Mouse (Mus musculus): ENCODE data around the gene Lmntd1. TPM values are rescaled to one million over a fixed set of nuclear protein-coding genes. Genes with fewer than 3 reads are reported as not detected.

Gene Lmntd1
- polyA plus RNA-seq, 1 experiment from 2014 or later: 0.21 TPM

GRCm38 (mm10) chr6:145651976-145652375 lies 37.9 kb upstream of the Lmntd1 start:
- no peaks in the 10 kb centered on the region for H3K4me1 ChIP-seq (ENCODE audit: control insufficient read depth, insufficient read depth, low read length)
- no peak overlapping the region for H3K4me2 ChIP-seq (ENCODE audit: low read depth)
- no peaks in the 10 kb centered on the region for H3K27me3 ChIP-seq (ENCODE audit: control insufficient read depth, insufficient read depth, low read length)
- H3K4me3 ChIP-seq (ENCODE audit: low read depth, low read length): no peak overlapping the region
- DNase-seq (ENCODE audit: low spot score) (no peak), ATAC-seq (ENCODE audit: insufficient read depth, low FRiP score, low TSS enrichment) (no peak)
- no peak overlapping the region for H3K27ac ChIP-seq (ENCODE audit: low read depth, low read length)
- H3K36me3 ChIP-seq (ENCODE audit: control insufficient read depth, insufficient read depth, low read length): no peaks in the 10 kb centered on the region; the same call in 1 of the 2 replicates
- 65% methylated on average over 2 of the region's 2 CpGs for WGBS
- H3K9me3 ChIP-seq (ENCODE audit: control insufficient read depth, low read length): no peaks in the 10 kb centered on the region
- H3K9ac ChIP-seq (ENCODE audit: low read length): no peak overlapping the region

- no peak for ATAC-seq (ENCODE audit: insufficient read depth, low FRiP score, low TSS enrichment)
These were observed 26.9 kb upstream of the Lmntd1 start for GRCm38 (mm10) chr6:145640971-145641506.

GRCm38 (mm10) chr6:145638248-145638647 lies 24.1 kb upstream of the Lmntd1 start:
- H3K4me2 ChIP-seq (ENCODE audit: low read depth): no peak overlapping the region
- no peak for DNase-seq (ENCODE audit: low spot score)
- 85% methylated on average over 6 of the region's 6 CpGs for WGBS
- no peak overlapping the region for H3K4me3 ChIP-seq (ENCODE audit: low read depth, low read length)
- no peaks in the 10 kb centered on the region for H3K27me3 ChIP-seq (ENCODE audit: control insufficient read depth, insufficient read depth, low read length)
- H3K36me3 ChIP-seq (ENCODE audit: control insufficient read depth, insufficient read depth, low read length): no peaks in the 10 kb centered on the region
- no peaks in the 10 kb centered on the region for H3K9me3 ChIP-seq (ENCODE audit: control insufficient read depth, low read length)
- no peak overlapping the region for H3K27ac ChIP-seq (ENCODE audit: low read depth, low read length)
- H3K9ac ChIP-seq (ENCODE audit: low read length): no peak overlapping the region
- no peak for ATAC-seq (ENCODE audit: insufficient read depth, low FRiP score, low TSS enrichment)
- no peaks in the 10 kb centered on the region for H3K4me1 ChIP-seq (ENCODE audit: control insufficient read depth, insufficient read depth, low read length)

More at GRCm38 (mm10) chr6:145640971-145641506, 26.9 kb upstream of the Lmntd1 start:
- Histone ChIP-seq H3K27me3 (ENCODE audit: control insufficient read depth, insufficient read depth, low read length) (no peaks in the 10 kb centered on the region), H3K9me3 (ENCODE audit: control insufficient read depth, low read length) (no peaks in the 10 kb centered on the region), H3K27ac (ENCODE audit: low read depth, low read length) (no peak overlapping the region), H3K9ac (ENCODE audit: low read length) (no peak overlapping the region), H3K4me3 (ENCODE audit: low read depth, low read length) (no peak overlapping the region), H3K36me3 (ENCODE audit: control insufficient read depth, insufficient read depth, low read length) (no peaks in the 10 kb centered on the region), H3K4me2 (ENCODE audit: low read depth) (no peak overlapping the region), H3K4me1 (ENCODE audit: control insufficient read depth, insufficient read depth, low read length) (no peaks in the 10 kb centered on the region)
- no peak for DNase-seq (ENCODE audit: low spot score)
- 88% methylated on average over 4 of the region's 4 CpGs for WGBS

DNA sequence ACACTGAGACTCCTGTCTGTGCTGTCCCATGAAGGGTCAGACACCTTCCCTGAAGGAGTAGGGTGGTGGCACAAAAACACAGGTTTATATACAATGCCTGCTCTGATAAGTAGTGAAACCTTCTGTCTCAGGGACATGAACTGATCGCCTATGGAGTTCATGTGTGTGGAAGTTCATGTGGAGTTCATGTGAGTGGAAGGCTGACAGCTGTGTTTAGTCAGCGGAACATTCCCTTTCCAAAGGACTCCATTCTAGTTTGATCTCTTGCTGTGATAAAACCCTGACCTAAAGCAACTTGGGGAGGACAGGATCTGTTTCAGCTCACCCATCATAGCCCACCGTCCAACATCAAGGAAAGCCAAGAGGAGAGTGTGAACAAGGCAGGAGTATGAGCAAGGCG lies 22.6 kb upstream of the Lmntd1 start:
- no peaks in the 10 kb centered on the region for H3K4me1 ChIP-seq (ENCODE audit: control insufficient read depth, insufficient read depth, low read length)
- no peak overlapping the region for H3K4me2 ChIP-seq (ENCODE audit: low read depth)
- WGBS: 82% methylated on average over 4 of the region's 4 CpGs
- H3K27ac ChIP-seq (ENCODE audit: low read depth, low read length): no peak overlapping the region
- ATAC-seq (ENCODE audit: insufficient read depth, low FRiP score, low TSS enrichment): no peak
- H3K9ac ChIP-seq (ENCODE audit: low read length): no peak overlapping the region
- H3K4me3 ChIP-seq (ENCODE audit: low read depth, low read length): no peak overlapping the region
- H3K9me3 ChIP-seq (ENCODE audit: control insufficient read depth, low read length): no peaks in the 10 kb centered on the region
- H3K36me3 ChIP-seq (ENCODE audit: control insufficient read depth, insufficient read depth, low read length): no peaks in the 10 kb centered on the region
- H3K27me3 ChIP-seq (ENCODE audit: control insufficient read depth, insufficient read depth, low read length): no peaks in the 10 kb centered on the region
- no peak for DNase-seq (ENCODE audit: low spot score)

DNA sequence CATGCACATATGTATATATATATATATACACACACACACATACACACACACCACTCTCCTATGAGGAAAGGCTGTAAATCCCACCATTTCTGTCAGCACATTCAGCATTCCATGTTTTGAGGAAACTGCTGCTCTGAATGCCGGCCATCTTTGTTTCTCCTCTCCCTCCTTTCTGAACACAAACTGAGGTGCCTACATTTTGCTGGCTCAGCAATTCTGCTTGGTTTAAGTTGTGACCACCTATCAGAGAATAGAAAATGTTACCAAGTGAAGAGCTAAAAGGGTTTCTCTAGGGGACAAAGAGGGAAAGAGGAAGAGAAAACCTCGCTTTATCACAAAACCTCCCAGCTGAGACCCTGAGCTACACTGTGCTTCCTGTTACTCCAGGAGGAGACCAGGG lies 20.3 kb upstream of the Lmntd1 start:
- Histone ChIP-seq H3K4me2 (ENCODE audit: low read depth) (no peak overlapping the region), H3K36me3 (ENCODE audit: control insufficient read depth, insufficient read depth, low read length) (no peaks in the 10 kb centered on the region), H3K9ac (ENCODE audit: low read length) (no peak overlapping the region), H3K27me3 (ENCODE audit: control insufficient read depth, insufficient read depth, low read length) (no peaks in the 10 kb centered on the region), H3K27ac (ENCODE audit: low read depth, low read length) (no peak overlapping the region), H3K4me3 (ENCODE audit: low read depth, low read length) (no peak overlapping the region), H3K9me3 (ENCODE audit: control insufficient read depth, low read length) (no peaks in the 10 kb centered on the region), H3K4me1 (ENCODE audit: control insufficient read depth, insufficient read depth, low read length) (no peaks in the 10 kb centered on the region)
- WGBS: 74% methylated on average over 2 of the region's 2 CpGs
- ATAC-seq (ENCODE audit: insufficient read depth, low FRiP score, low TSS enrichment) (no peak), DNase-seq (ENCODE audit: low spot score) (no peak)

GRCm38 (mm10) chr6:145630269-145630668 lies 16.1 kb upstream of the Lmntd1 start:
- DNase-seq (ENCODE audit: low spot score): no peak
- no peak overlapping the region for H3K9ac ChIP-seq (ENCODE audit: low read length)
- no peak overlapping the region for H3K27ac ChIP-seq (ENCODE audit: low read depth, low read length)
- H3K4me3 ChIP-seq (ENCODE audit: low read depth, low read length): no peak overlapping the region
- WGBS: 61% methylated on average over 6 of the region's 6 CpGs
- H3K9me3 ChIP-seq (ENCODE audit: control insufficient read depth, low read length): no peaks in the 10 kb centered on the region
- ATAC-seq (ENCODE audit: insufficient read depth, low FRiP score, low TSS enrichment): no peak
- no peak overlapping the region for H3K4me2 ChIP-seq (ENCODE audit: low read depth)
- H3K27me3 ChIP-seq (ENCODE audit: control insufficient read depth, insufficient read depth, low read length): no peaks in the 10 kb centered on the region
- no peaks in the 10 kb centered on the region for H3K36me3 ChIP-seq (ENCODE audit: control insufficient read depth, insufficient read depth, low read length)
- H3K4me1 ChIP-seq (ENCODE audit: control insufficient read depth, insufficient read depth, low read length): no peaks in the 10 kb centered on the region

- H3K27me3 ChIP-seq (ENCODE audit: control insufficient read depth, insufficient read depth, low read length): no peaks in the 10 kb centered on the region
- H3K27ac ChIP-seq (ENCODE audit: low read depth, low read length): no peak overlapping the region
- H3K4me2 ChIP-seq (ENCODE audit: low read depth): no peak overlapping the region
- H3K9ac ChIP-seq (ENCODE audit: low read length): no peak overlapping the region
- H3K9me3 ChIP-seq (ENCODE audit: control insufficient read depth, low read length): no peaks in the 10 kb centered on the region
- no peaks in the 10 kb centered on the region for H3K36me3 ChIP-seq (ENCODE audit: control insufficient read depth, insufficient read depth, low read length)
- H3K4me3 ChIP-seq (ENCODE audit: low read depth, low read length): no peak overlapping the region
- ATAC-seq (ENCODE audit: insufficient read depth, low FRiP score, low TSS enrichment) (no peak), DNase-seq (ENCODE audit: low spot score) (no peak)
- H3K4me1 ChIP-seq (ENCODE audit: control insufficient read depth, insufficient read depth, low read length): no peaks in the 10 kb centered on the region
- 93% methylated on average over 4 of the region's 4 CpGs for WGBS
These were observed 9.0 kb upstream of the Lmntd1 start for GRCm38 (mm10) chr6:145623141-145623540.

DNA sequence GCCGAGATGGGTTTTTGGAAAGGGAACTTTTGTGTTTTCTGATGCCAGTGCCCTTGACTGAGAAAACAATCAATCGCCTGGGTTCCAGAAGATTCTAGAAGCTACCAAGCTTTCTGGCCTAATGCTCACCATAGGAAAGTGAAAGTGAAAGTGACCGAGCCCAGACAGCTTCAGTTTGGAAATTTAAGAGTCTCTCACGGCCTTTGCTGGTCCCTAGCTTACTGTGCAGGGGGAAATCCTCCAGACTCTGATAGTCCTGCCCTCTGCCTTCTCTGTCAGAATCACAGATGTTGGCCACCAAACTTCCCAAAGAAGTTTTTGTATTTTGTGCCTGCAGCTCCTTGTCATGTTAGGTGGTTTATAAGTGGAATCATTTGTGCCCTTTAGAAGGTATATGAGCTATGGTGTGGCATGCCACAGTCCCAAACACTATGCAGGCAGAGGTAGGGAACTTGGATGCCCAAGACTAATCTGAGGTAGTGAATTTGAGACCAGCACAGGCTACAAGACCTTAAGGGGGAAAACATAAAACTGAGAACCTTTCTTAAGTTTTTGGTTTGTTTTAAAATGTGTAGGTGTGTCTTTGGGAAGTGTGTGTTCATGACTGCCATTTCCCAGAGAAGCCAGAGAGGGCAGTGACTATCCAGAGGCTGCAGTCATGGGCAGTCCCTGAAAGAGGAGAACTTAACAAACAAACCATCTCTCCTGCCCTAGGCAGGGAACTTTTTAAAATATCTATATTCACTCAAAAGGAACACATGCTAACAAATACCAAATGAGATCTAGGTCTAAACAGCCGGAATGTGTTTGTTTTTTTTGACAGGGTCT lies 2.5 kb upstream of the Lmntd1 start:
- ATAC-seq (ENCODE audit: insufficient read depth, low FRiP score, low TSS enrichment): no peak
- Histone ChIP-seq H3K9me3 (ENCODE audit: control insufficient read depth, low read length) (no peaks in the 10 kb centered on the region), H3K9ac (ENCODE audit: low read length) (no peak overlapping the region), H3K36me3 (ENCODE audit: control insufficient read depth, insufficient read depth, low read length) (no peaks in the 10 kb centered on the region), H3K4me2 (ENCODE audit: low read depth) (no peak overlapping the region), H3K27ac (ENCODE audit: low read depth, low read length) (no peak overlapping the region), H3K4me3 (ENCODE audit: low read depth, low read length) (no peak overlapping the region), H3K27me3 (ENCODE audit: control insufficient read depth, insufficient read depth, low read length) (no peaks in the 10 kb centered on the region), H3K4me1 (ENCODE audit: control insufficient read depth, insufficient read depth, low read length) (no peaks in the 10 kb centered on the region)
- WGBS: 88% methylated on average over 5 of the region's 5 CpGs
- no peak for DNase-seq (ENCODE audit: low spot score)

DNA sequence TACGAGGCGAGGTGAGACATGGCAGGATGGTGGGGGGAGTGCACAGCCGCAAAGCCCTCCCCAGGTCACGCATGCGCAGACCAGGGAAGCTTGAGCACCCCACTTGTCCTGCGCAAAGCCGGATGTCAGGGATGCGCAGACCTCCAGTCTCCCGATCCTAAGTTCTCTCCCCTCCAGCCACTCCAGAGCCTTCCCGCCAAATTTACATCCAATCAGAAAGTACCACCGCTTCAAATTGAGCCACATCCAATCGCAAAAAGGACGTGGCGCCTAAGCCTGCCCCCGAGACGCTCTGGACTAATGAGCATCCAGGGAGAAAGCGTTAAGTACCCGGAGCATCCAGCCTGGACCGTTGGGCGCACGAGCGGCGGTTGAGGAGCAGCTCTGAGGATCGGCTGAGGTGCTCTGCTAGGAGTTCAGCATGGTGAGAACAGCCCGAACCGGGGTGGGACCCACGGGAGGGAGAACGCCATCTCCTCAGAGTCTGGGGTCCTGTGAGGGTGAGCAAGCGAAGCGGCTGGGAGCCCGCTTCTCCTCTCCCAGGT lies 1.6 kb upstream of the Lmntd1 start, which contains the start of gene Tuba3b:
TSS of gene Tuba3b (plus strand) at position 92 of the 545 bp plus-strand sequence.
- no peaks in the 10 kb centered on the region for H3K4me1 ChIP-seq (ENCODE audit: control insufficient read depth, insufficient read depth, low read length)
- WGBS: 96% methylated on average over 31 of the region's 31 CpGs
- no peak within 1 kb of the TSS for H3K9ac ChIP-seq (ENCODE audit: low read length)
- H3K36me3 ChIP-seq (ENCODE audit: control insufficient read depth, insufficient read depth, low read length): no peaks in the 10 kb centered on the region
- ATAC-seq (ENCODE audit: insufficient read depth, low FRiP score, low TSS enrichment): no peak
- H3K27me3 ChIP-seq (ENCODE audit: control insufficient read depth, insufficient read depth, low read length): no peaks in the 10 kb centered on the region
- DNase-seq (ENCODE audit: low spot score): no peak
- no peak within 1 kb of the TSS for H3K4me2 ChIP-seq (ENCODE audit: low read depth)
- no peak within 1 kb of the TSS for H3K27ac ChIP-seq (ENCODE audit: low read depth, low read length)
- H3K9me3 ChIP-seq (ENCODE audit: control insufficient read depth, low read length): no peaks in the 10 kb centered on the region
- H3K4me3 ChIP-seq (ENCODE audit: low read depth, low read length): no peak within 1 kb of the TSS
